Mouse (Mus musculus) 416B (cell line): ENCODE data around the gene Sik3.

ENCODE experiments used
- DNase-seq: peaks from one replicate; pipeline ENCODE4 v3.0.0; 2011; ENCODE audit warnings: low read depth

The Sik3 gene

GRCm38 (mm10) chr9:46228491-46228890 lies 215.9 kb downstream of the Sik3 start, which contains the start of gene Apoa1:
Gene Apoa1, plus strand, starts transcription at chr9:46228580.
- no peak for DNase-seq

GRCm38 (mm10) chr9:46229573-46230449 lies 217.2 kb downstream of the Sik3 start:
- peak; percentile 59 for DNase-seq

- DNase-seq, result no peak
These were observed 217.9 kb downstream of the Sik3 start for GRCm38 (mm10) chr9:46230450-46230975.

GRCm38 (mm10) chr9:46235196-46235595 lies 222.6 kb downstream of the Sik3 start:
- no peak for DNase-seq

GRCm38 (mm10) chr9:46235596-46235648 lies 222.8 kb downstream of the Sik3 start, which contains the start of gene Apoc3:
Gene Apoc3, minus strand, starts transcription at chr9:46235636.
- no peak for DNase-seq

GRCm38 (mm10) chr9:46235649-46236048 lies 223.0 kb downstream of the Sik3 start:
- DNase-seq, result no peak

- DNase-seq, result no peak
These were observed 226.2 kb downstream of the Sik3 start for GRCm38 (mm10) chr9:46238850-46239249.

GRCm38 (mm10) chr9:46240526-46241153 lies 228.0 kb downstream of the Sik3 start, which contains the start of gene Apoa4:
Gene Apoa4, plus strand, starts transcription at chr9:46240696.
- DNase-seq, result no peak

- no peak for DNase-seq
These were observed 229.2 kb downstream of the Sik3 start for GRCm38 (mm10) chr9:46241818-46242217.

GRCm38 (mm10) chr9:46243122-46243521 lies 230.5 kb downstream of the Sik3 start:
- DNase-seq, result no peak

- no peak for DNase-seq
These were observed 231.0 kb downstream of the Sik3 start for GRCm38 (mm10) chr9:46243584-46243983.

- DNase-seq, result peak; percentile 79
These were observed 234.2 kb downstream of the Sik3 start for GRCm38 (mm10) chr9:46246752-46247324.

GRCm38 (mm10) chr9:46256177-46256576 lies 243.6 kb downstream of the Sik3 start:
- no peak for DNase-seq

- DNase-seq, result peak; percentile 29
These were observed 244.2 kb downstream of the Sik3 start for GRCm38 (mm10) chr9:46256658-46257385.

GRCm38 (mm10) chr9:46257546-46257945 lies 244.9 kb downstream of the Sik3 start:
- peak; percentile 88 for DNase-seq

- no peak for DNase-seq
These were observed 246.5 kb downstream of the Sik3 start for GRCm38 (mm10) chr9:46259111-46259510.

GRCm38 (mm10) chr9:46261131-46261530 lies 248.5 kb downstream of the Sik3 start:
- peak; percentile 46 for DNase-seq

GRCm38 (mm10) chr9:46268343-46268873 lies 255.8 kb downstream of the Sik3 start, which contains the start of gene Apoa5:
Gene Apoa5, plus strand, starts transcription at chr9:46268633.
- no peak for DNase-seq

- DNase-seq, result no peak
These were observed 256.5 kb downstream of the Sik3 start for GRCm38 (mm10) chr9:46269125-46269524.

- no peak for DNase-seq
These were observed 258.2 kb downstream of the Sik3 start for GRCm38 (mm10) chr9:46270782-46271181.

GRCm38 (mm10) chr9:46272070-46272469 lies 259.4 kb downstream of the Sik3 start:
- peak; percentile 66 for DNase-seq
